Mouse (Mus musculus): ENCODE measurements around the gene Tbc1d5.

The Tbc1d5 gene

GRCm38 (mm10) chr17:50874067-50874466, 305.1 kb downstream of the Tbc1d5 start:
- peak; percentile 11 for DNase-seq

GRCm38 (mm10) chr17:50872600-50872999, 306.6 kb downstream of the Tbc1d5 start:
- no peak for DNase-seq

- DNase-seq = no peak
Observed at GRCm38 (mm10) chr17:50867297-50867696, 311.9 kb downstream of the Tbc1d5 start.

GRCm38 (mm10) chr17:50864781-50865180, 314.4 kb downstream of the Tbc1d5 start:
- no peak for DNase-seq

- DNase-seq = no peak
Observed at GRCm38 (mm10) chr17:50853220-50853619, 325.9 kb downstream of the Tbc1d5 start.

- no peak for DNase-seq
Observed at GRCm38 (mm10) chr17:50851382-50851781, 327.8 kb downstream of the Tbc1d5 start.

- DNase-seq = peak; percentile 37
Observed at GRCm38 (mm10) chr17:50814089-50814488, 365.1 kb downstream of the Tbc1d5 start.

GRCm38 (mm10) chr17:50813580-50813979, 365.6 kb downstream of the Tbc1d5 start:
- no peak for DNase-seq

GRCm38 (mm10) chr17:50805631-50806030, 373.5 kb downstream of the Tbc1d5 start:
- DNase-seq = no peak

- DNase-seq = no peak
Observed at GRCm38 (mm10) chr17:50803234-50803633, 375.9 kb downstream of the Tbc1d5 start.

GRCm38 (mm10) chr17:50802380-50802779, 376.8 kb downstream of the Tbc1d5 start:
- DNase-seq = peak; percentile 43

- DNase-seq = peak; percentile 86
Observed at GRCm38 (mm10) chr17:50795445-50796095, 383.6 kb downstream of the Tbc1d5 start.

- no peak for DNase-seq
Observed at GRCm38 (mm10) chr17:50791671-50792070, 387.5 kb downstream of the Tbc1d5 start.

- no peak for DNase-seq
Observed at GRCm38 (mm10) chr17:50788835-50789234, 390.3 kb downstream of the Tbc1d5 start.

GRCm38 (mm10) chr17:50775247-50775646, 403.9 kb downstream of the Tbc1d5 start:
- DNase-seq = no peak

- DNase-seq = no peak
Observed at GRCm38 (mm10) chr17:50764387-50764786, 414.8 kb downstream of the Tbc1d5 start.

GRCm38 (mm10) chr17:50763407-50763806, 415.7 kb downstream of the Tbc1d5 start:
- no peak for DNase-seq

- no peak for DNase-seq
Observed at GRCm38 (mm10) chr17:50762231-50762630, 416.9 kb downstream of the Tbc1d5 start.

- peak; percentile 35 for DNase-seq
Observed at GRCm38 (mm10) chr17:50761082-50761481, 418.1 kb downstream of the Tbc1d5 start.

- no peak for DNase-seq
Observed at GRCm38 (mm10) chr17:50753356-50754138, 425.6 kb downstream of the Tbc1d5 start.

- no peak for DNase-seq
Observed at GRCm38 (mm10) chr17:50752753-50753152, 426.4 kb downstream of the Tbc1d5 start.

- DNase-seq = no peak
Observed at GRCm38 (mm10) chr17:50751911-50752310, 427.2 kb downstream of the Tbc1d5 start.

GRCm38 (mm10) chr17:50750874-50751273, 428.3 kb downstream of the Tbc1d5 start:
- DNase-seq = no peak

- DNase-seq = no peak
Observed at GRCm38 (mm10) chr17:50741386-50741785, 437.8 kb downstream of the Tbc1d5 start.

All from retina, postnatal 1 day (tissue).